Mouse (Mus musculus): ENCODE measurements around the gene Wwox.

The Wwox gene

DNA sequence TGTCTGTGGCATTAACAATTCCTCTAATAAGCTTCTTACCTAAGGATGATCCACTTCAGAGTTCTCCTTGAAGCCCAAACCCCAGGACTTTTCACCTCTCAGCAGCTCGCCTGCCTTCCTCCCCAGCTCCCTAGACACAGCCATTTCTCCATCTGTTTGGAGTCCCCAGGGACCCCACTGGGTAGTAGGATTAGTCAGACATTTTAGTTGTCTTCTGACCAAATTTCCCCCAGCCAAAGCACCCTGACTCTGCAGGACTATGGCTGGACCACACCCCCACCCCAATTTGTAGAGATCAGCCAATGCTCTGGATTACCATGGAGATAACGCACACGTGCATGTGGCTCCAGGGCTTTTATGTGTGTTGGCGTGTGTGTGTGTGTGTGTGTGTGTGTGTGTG is 451.8 kb downstream of the Wwox start:
- DNase-seq (ENCODE audit: low spot score in 2 of 2) = no peak

DNA sequence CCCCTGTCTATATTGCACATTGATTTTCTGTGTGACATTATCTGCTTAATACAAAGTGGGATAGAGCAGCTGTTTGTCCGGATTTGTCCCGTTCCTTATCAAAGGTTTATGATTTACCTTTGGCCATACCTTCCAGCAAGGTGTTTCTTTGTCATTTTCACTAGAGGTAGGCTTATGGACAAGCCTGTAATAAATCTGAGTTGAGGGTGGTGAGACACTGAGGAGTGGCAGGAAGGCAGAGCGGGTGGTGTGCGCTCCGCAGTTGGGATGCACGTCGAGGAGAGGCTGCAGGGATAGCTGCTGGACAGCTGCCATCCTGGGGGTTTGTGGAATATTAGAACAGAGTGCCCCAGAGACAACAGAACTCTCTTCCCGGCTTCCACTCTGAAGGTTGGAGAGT is 458.0 kb downstream of the Wwox start:
- no peak for DNase-seq (ENCODE audit: low spot score in 2 of 2)

GRCm38 (mm10) chr8:114899157-114899556 is 459.7 kb downstream of the Wwox start:
- no peak for DNase-seq (ENCODE audit: low spot score in 2 of 2)

DNA sequence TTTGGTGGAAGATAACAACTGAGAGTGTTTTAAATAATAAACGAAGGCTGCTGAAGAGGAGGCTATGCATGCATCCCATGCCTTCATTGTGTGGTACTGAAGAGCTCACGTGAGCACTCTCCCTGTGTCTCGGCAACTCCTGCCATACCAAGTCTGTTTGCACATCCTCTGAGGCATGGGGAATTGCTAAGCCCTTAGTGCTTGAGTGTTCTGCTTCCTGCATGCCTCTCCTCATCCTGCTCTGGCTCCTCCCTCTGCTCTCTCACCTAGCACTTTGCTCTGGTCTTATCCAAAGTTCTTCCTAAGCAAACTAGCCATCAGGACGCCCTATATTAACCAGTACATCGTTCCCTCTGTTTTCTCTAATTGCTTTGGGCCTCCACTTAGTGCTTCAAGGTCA is 463.1 kb downstream of the Wwox start:
- no peak for DNase-seq (ENCODE audit: low spot score in 2 of 2)

- DNase-seq (ENCODE audit: low spot score in 2 of 2) = no peak
Measured at GRCm38 (mm10) chr8:114908086-114908485, 468.6 kb downstream of the Wwox start.

GRCm38 (mm10) chr8:114908589-114908988 is 469.1 kb downstream of the Wwox start:
- no peak for DNase-seq (ENCODE audit: low spot score in 2 of 2)

GRCm38 (mm10) chr8:114909146-114909545 is 469.7 kb downstream of the Wwox start:
- DNase-seq (ENCODE audit: low spot score in 2 of 2) = no peak

GRCm38 (mm10) chr8:114911031-114911580 is 471.7 kb downstream of the Wwox start:
- no peak for DNase-seq (ENCODE audit: low spot score in 2 of 2)

- DNase-seq (ENCODE audit: low spot score in 2 of 2) = no peak
Measured at GRCm38 (mm10) chr8:114923629-114924028, 484.2 kb downstream of the Wwox start.

- DNase-seq (ENCODE audit: low spot score in 2 of 2) = no peak
Measured at GRCm38 (mm10) chr8:114927412-114927811, 488.0 kb downstream of the Wwox start.

- DNase-seq (ENCODE audit: low spot score in 2 of 2) = no peak
Measured at GRCm38 (mm10) chr8:114927917-114928316, 488.5 kb downstream of the Wwox start.

DNA sequence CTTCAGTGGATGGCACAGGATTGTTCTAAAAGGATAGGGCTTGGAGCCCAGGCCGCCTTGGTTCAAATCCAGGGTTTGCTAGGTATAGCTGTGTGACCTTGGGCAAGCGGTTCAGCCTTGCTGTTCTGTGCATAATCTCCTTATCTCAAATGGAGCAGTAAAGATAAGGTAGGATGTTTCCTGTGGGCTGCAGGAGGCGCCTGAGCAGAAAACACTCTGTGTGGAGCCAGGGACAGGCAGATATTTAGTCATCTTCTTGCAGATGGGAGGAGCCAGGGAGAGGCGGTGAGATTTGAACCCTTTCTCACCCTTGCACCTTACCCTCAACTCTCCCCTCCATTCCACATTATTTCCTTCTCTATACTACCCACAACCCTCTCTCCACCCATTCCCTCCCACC is 490.1 kb downstream of the Wwox start:
- DNase-seq (ENCODE audit: low spot score in 2 of 2) = no peak

- no peak for DNase-seq (ENCODE audit: low spot score in 2 of 2)
Measured at GRCm38 (mm10) chr8:114932071-114932630, 492.7 kb downstream of the Wwox start.

DNA sequence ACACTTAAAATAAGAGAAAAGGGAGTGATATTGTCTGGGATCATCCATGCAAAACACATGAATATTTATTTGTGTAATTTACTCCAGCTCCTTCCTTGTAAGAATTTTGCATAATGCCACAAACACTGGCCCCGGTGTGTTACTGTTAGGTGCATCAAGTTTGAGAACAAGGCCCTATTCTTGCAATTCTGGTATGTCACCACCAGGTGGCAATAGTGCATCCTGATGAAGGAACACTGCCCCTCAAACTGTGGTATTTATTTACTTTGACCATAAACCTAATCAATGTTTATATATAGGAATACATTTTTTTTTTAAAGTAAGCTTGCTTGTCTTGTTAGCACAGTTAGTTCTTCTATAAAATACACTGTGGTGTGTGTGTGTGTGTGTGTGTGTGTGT is 493.8 kb downstream of the Wwox start:
- peak in 1 of 2 experiments; percentile 27 for DNase-seq (ENCODE audit: low spot score in 2 of 2)

- DNase-seq (ENCODE audit: low spot score in 2 of 2) = no peak
Measured at GRCm38 (mm10) chr8:114936887-114937286, 497.4 kb downstream of the Wwox start.

GRCm38 (mm10) chr8:114939338-114939737 is 499.9 kb downstream of the Wwox start:
- DNase-seq (ENCODE audit: low spot score in 2 of 2) = no peak

- DNase-seq (ENCODE audit: low spot score in 2 of 2) = no peak
Measured at GRCm38 (mm10) chr8:114941096-114941495, 501.6 kb downstream of the Wwox start.

DNA sequence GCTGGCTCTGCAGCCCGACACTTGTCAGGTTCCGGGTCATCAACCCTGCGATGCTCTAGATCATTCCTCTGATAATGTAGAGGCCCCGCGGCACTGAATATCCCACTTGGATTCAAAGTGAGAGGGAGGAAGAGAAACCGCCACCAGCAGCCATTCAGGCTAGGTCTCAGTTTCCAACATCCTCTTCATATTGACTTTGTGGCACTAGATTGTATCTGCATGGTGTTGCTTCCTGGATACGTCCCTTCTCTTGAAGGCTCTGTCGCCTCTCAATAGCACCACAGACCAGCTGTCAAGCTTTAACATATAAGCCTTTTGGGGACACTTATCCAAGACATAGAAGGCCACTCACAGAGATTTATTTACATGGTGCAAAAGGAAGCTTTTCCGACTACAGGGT is 502.2 kb downstream of the Wwox start:
- no peak for DNase-seq (ENCODE audit: low spot score in 2 of 2)

- no peak for DNase-seq (ENCODE audit: low spot score in 2 of 2)
Measured at GRCm38 (mm10) chr8:114947921-114948320, 508.5 kb downstream of the Wwox start.

- DNase-seq (ENCODE audit: low spot score in 2 of 2) = no peak
Measured at GRCm38 (mm10) chr8:114956377-114957168, 517.1 kb downstream of the Wwox start.

GRCm38 (mm10) chr8:114958437-114959107 is 519.1 kb downstream of the Wwox start:
- no peak for DNase-seq (ENCODE audit: low spot score in 2 of 2)

DNA sequence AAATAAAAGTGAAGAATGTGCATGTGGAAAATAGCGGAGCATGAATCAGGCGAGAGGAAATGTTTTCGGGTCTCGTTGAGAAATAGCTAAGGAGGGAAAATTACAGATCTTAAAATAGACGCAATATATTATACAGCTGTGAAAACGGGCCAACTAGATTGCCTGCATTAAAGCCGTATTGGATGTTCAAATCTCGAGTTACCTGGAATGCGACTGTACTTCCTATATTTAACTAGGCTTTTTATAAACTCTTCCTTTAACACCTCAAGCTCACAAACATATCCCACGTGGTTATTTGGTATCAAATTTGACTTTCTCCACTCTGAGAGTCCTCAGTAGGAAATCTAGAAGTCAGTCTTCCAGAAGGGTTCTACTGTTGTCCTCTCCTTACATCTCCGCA is 520.0 kb downstream of the Wwox start:
- no peak for DNase-seq (ENCODE audit: low spot score in 2 of 2)

GRCm38 (mm10) chr8:114962494-114962893 is 523.0 kb downstream of the Wwox start:
- DNase-seq (ENCODE audit: low spot score in 2 of 2) = no peak

Measured in thymus, postnatal 10 days (tissue).